Mouse (Mus musculus) hindbrain, postnatal 0 days (tissue): ENCODE results near the gene Creb3. TPM values are rescaled to one million over a fixed set of nuclear protein-coding genes. Genes with fewer than 3 reads are reported as not detected.

Experiments
- ATAC-seq: fragments of 200-750 bp; cut with Nextera tagmentation; 2 replicates; pipeline ENCODE4 v1.8.0; 2017; ENCODE audit warnings: mild to moderate bottlenecking, moderate TSS enrichment, moderate library complexity
- DNase-seq: peaks from one replicate; pipeline ENCODE4 v3.0.0-alpha.2; 2015; ENCODE audit warnings: low spot score
- H3K27ac ChIP-seq: fragments of 300-500 bp; sonication (generic); 2 replicates; pipeline ENCODE4 v1.5.1; 2014; ENCODE audit warnings: mild to moderate bottlenecking
- H3K27me3 ChIP-seq: fragments of 300-500 bp; sonication (generic); 2 replicates; pipeline ENCODE4 v1.6.1; 2014; ENCODE audit warnings: low read length, mixed read lengths; ENCODE audit not compliant: insufficient read depth
- H3K36me3 ChIP-seq: fragments of 300-500 bp; sonication (generic); 2 replicates; pipeline ENCODE4 v1.6.1; 2014; ENCODE audit warnings: low read length, mixed read lengths; ENCODE audit not compliant: insufficient read depth
- H3K4me1 ChIP-seq: fragments of 300-500 bp; sonication (generic); 2 replicates; pipeline ENCODE4 v1.6.1; 2014; ENCODE audit warnings: antibody characterized with exemption, low read length, mixed read lengths; ENCODE audit not compliant: insufficient read depth
- H3K4me2 ChIP-seq: fragments of 300-500 bp; sonication (generic); 2 replicates; pipeline ENCODE4 v1.6.1; 2014; ENCODE audit warnings: low read depth, mild to moderate bottlenecking, low read length, moderate library complexity, mixed read lengths
- H3K4me3 ChIP-seq: fragments of 300-500 bp; sonication (generic); 2 replicates; pipeline ENCODE4 v1.5.1; 2014; ENCODE audit warnings: low read length
- H3K9ac ChIP-seq: fragments of 300-500 bp; sonication (generic); replicated peaks from 2 replicates; pipeline ENCODE4 v1.6.1; 2014; ENCODE audit warnings: mild to moderate bottlenecking, low read length, moderate library complexity, mixed read lengths
- H3K9me3 ChIP-seq: fragments of 300-500 bp; sonication (generic); 2 replicates; pipeline ENCODE4 v1.6.1; 2016; ENCODE audit warnings: low read length, mixed read lengths
- CTCF ChIP-seq: IDR thresholded peaks from 2 replicates; pipeline ENCODE4 v1.5.1; 2016; ENCODE audit warnings: antibody characterized with exemption, control low read depth, low read depth
- WGBS: fragments of 180-500 bp; shearing (Covaris S2); extraction: QIAGEN DNeasy Blood & Tissue Kit; methylation state at CpG from one replicate; pipeline ENCODE4 v1.1.7; 2014; 5-methylcytosine and 5-hydroxymethylcytosine counted together
- polyA plus RNA-seq: library from polyadenylated mRNA; unstranded; fragments of >200 nt; fragmentation: Nextera tagmentation; extraction: Ambion mirVana; gene quantifications from 2 replicates; pipeline ENCODE4 v1.2.1, GENCODE M21; 2015
- total RNA-seq: library from RNA; depleted of rRNA; stranded (reverse); fragments of >200 nt; gene quantifications from 2 replicates; pipeline ENCODE4 v1.2.3, GENCODE M21; 2014; rRNA removed

Creb3 gene
- total and polyA plus RNA-seq, 2 experiments from 2014 or later = 75.9 to 82.8 TPM

- H3K4me2 ChIP-seq = no peak overlapping the region
- H3K27me3 ChIP-seq = no peaks in the 10 kb centered on the region
- no peak for ATAC-seq
- WGBS = 81% methylated on average over 3 of the region's 3 CpGs
- no peak for DNase-seq
- H3K4me1 ChIP-seq = no peaks in the 10 kb centered on the region
- no peaks in the 10 kb centered on the region for H3K9me3 ChIP-seq
- no peak overlapping the region for H3K9ac ChIP-seq
- no peak for TF ChIP-seq CTCF
- no peak overlapping the region for H3K4me3 ChIP-seq
- H3K27ac ChIP-seq = no peak overlapping the region
- H3K36me3 ChIP-seq = no peaks in the 10 kb centered on the region
Measured at GRCm38 (mm10) chr4:43604099-43604498, 42.0 kb downstream of the Creb3 start.

GRCm38 (mm10) chr4:43604751-43605685, 42.9 kb downstream of the Creb3 start:
- Histone ChIP-seq H3K4me3 (no peak overlapping the region), H3K9me3 (no peaks in the 10 kb centered on the region), H3K4me2 (no peak overlapping the region), H3K9ac (no peak overlapping the region), H3K27me3 (no peaks in the 10 kb centered on the region), H3K36me3 (no peaks in the 10 kb centered on the region), H3K4me1 (no peaks in the 10 kb centered on the region), H3K27ac (no peak overlapping the region)
- no peak for TF ChIP-seq CTCF
- WGBS = 83% methylated on average over 9 of the region's 9 CpGs
- ATAC-seq (no peak), DNase-seq (no peak)

GRCm38 (mm10) chr4:43612534-43612933, 50.4 kb downstream of the Creb3 start:
- no peak for ATAC-seq
- H3K9me3 ChIP-seq = no peaks in the 10 kb centered on the region
- H3K4me2 ChIP-seq = no peak overlapping the region
- TF ChIP-seq CTCF = no peak
- H3K27ac ChIP-seq = no peak overlapping the region
- no peak overlapping the region for H3K9ac ChIP-seq
- DNase-seq = no peak
- H3K4me3 ChIP-seq = no peak overlapping the region
- no peaks in the 10 kb centered on the region for H3K27me3 ChIP-seq
- no peaks in the 10 kb centered on the region for H3K4me1 ChIP-seq
- 75% methylated on average over 10 of the region's 10 CpGs for WGBS
- H3K36me3 ChIP-seq = no peaks in the 10 kb centered on the region

DNA sequence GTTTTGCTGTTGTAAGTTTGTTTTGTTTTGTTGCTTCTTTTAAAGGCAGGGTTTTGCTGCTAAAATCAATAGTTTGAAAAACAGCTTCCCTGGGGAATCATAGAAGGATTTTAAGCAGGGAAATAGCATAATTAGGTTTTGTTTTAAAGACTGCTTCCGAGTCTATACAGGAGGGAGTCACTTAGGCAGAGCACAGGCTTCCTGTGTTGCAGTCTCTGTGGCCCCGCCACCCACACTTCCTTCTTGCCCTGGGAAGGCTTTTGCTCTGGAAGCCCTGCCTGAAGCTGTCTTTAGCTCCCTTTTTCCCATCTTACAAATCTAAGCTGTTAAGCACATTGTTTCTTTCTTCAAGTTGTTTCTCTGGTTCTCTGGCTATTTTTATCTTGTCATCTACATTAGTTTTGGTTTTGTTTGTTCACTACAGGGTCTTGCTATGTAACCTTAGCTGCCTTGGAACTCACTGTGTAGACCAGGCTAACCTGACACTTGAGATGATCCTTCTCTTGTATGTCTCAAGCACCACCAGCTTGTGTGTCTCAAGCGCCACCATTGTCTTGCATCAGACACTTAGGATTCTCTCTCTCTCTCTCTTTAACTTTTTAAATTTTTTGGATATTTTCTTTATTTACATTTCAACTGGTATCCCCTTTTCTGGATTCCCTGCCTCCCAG, 51.1 kb downstream of the Creb3 start:
- WGBS = 71% methylated on average over 3 of the region's 3 CpGs
- no peaks in the 10 kb centered on the region for H3K4me1 ChIP-seq
- no peaks in the 10 kb centered on the region for H3K36me3 ChIP-seq
- no peak for DNase-seq
- H3K4me3 ChIP-seq = no peak overlapping the region
- no peak overlapping the region for H3K9ac ChIP-seq
- H3K9me3 ChIP-seq = no peaks in the 10 kb centered on the region
- no peak overlapping the region for H3K4me2 ChIP-seq
- H3K27me3 ChIP-seq = no peaks in the 10 kb centered on the region
- no peak for TF ChIP-seq CTCF
- H3K27ac ChIP-seq = no peak overlapping the region
- ATAC-seq = no peak

Other genes with a start within 250 kb of the Creb3 start
- 151 and 189 TPM in 2 replicates for gene Rusc2, start 180.4 kb upstream of the Creb3 start, total RNA-seq
- 51.3 and 63.8 TPM in 2 replicates for gene Rusc2, start 180.4 kb upstream of the Creb3 start, polyA plus RNA-seq
- 0.61 and 1.4 TPM in 2 replicates for gene Fam166b, start 133.2 kb upstream of the Creb3 start, total RNA-seq
- gene Fam166b, start 133.2 kb upstream of the Creb3 start, polyA plus RNA-seq = 1.6 TPM in 2 replicates
- 157 and 171 TPM in 2 replicates for gene Tesk1, start 120.4 kb upstream of the Creb3 start, total RNA-seq
- gene Tesk1, start 120.4 kb upstream of the Creb3 start, polyA plus RNA-seq = 16.2 and 17.8 TPM in 2 replicates
- not detected in 2 replicates for gene Cd72, start 107.7 kb upstream of the Creb3 start, total RNA-seq
- gene Cd72, start 107.7 kb upstream of the Creb3 start, polyA plus RNA-seq = 4.4 and 4.7 TPM in 2 replicates
- 0.90 TPM in 1 of 2 replicates, not detected in the other for gene Sit1, start 78.6 kb upstream of the Creb3 start, total RNA-seq
- gene Sit1, start 78.6 kb upstream of the Creb3 start, polyA plus RNA-seq = not detected in 2 replicates
- 36.6 and 89.9 TPM in 2 replicates for gene Ccdc107, start 69.4 kb upstream of the Creb3 start, total RNA-seq
- 104 and 108 TPM in 2 replicates for gene Ccdc107, start 69.4 kb upstream of the Creb3 start, polyA plus RNA-seq
- gene Arhgef39, start 62.6 kb upstream of the Creb3 start, total RNA-seq = 6.9 and 20.6 TPM in 2 replicates
- 4.5 and 8.0 TPM in 2 replicates for gene Arhgef39, start 62.6 kb upstream of the Creb3 start, polyA plus RNA-seq
- 0.26 TPM in 1 of 2 replicates, not detected in the other for gene Car9, start 55.4 kb upstream of the Creb3 start, total RNA-seq
- 0.50 and 1.1 TPM in 2 replicates for gene Car9, start 55.4 kb upstream of the Creb3 start, polyA plus RNA-seq
- gene Tpm2, start 38.6 kb upstream of the Creb3 start, total RNA-seq = 2.4 and 5.9 TPM in 2 replicates
- gene Tpm2, start 38.6 kb upstream of the Creb3 start, polyA plus RNA-seq = 7.7 and 9.4 TPM in 2 replicates
- gene Tln1, start 359 bp downstream of the Creb3 start, total RNA-seq = 43.0 and 51.0 TPM in 2 replicates
- gene Tln1, start 359 bp downstream of the Creb3 start, polyA plus RNA-seq = 69.9 and 70.3 TPM in 2 replicates
- 18.9 and 31.2 TPM in 2 replicates for gene Rgp1, start 16.4 kb downstream of the Creb3 start, total RNA-seq
- gene Rgp1, start 16.4 kb downstream of the Creb3 start, polyA plus RNA-seq = 11.5 and 13.5 TPM in 2 replicates
- 34.0 and 36.3 TPM in 2 replicates for gene Gba2, start 16.5 kb downstream of the Creb3 start, total RNA-seq
- 45.4 and 47.6 TPM in 2 replicates for gene Gba2, start 16.5 kb downstream of the Creb3 start, polyA plus RNA-seq
- gene Msmp, start 22.2 kb downstream of the Creb3 start, total RNA-seq = not detected in 2 replicates
- gene Msmp, start 22.2 kb downstream of the Creb3 start, polyA plus RNA-seq = 1.2 and 1.9 TPM in 2 replicates
- gene Npr2, start 69.6 kb downstream of the Creb3 start, total RNA-seq = 25.0 and 41.3 TPM in 2 replicates
- gene Npr2, start 69.6 kb downstream of the Creb3 start, polyA plus RNA-seq = 8.8 and 8.9 TPM in 2 replicates
- 6.8 and 17.0 TPM in 2 replicates for gene Spag8, start 91.3 kb downstream of the Creb3 start, total RNA-seq
- gene Spag8, start 91.3 kb downstream of the Creb3 start, polyA plus RNA-seq = 7.8 and 8.2 TPM in 2 replicates
- 86.8 and 131 TPM in 2 replicates for gene Hint2, start 94.1 kb downstream of the Creb3 start, total RNA-seq
- 98.7 and 107 TPM in 2 replicates for gene Hint2, start 94.1 kb downstream of the Creb3 start, polyA plus RNA-seq
- gene Tmem8b, start 106.6 kb downstream of the Creb3 start, total RNA-seq = 25.3 and 31.6 TPM in 2 replicates
- 10.3 and 11.4 TPM in 2 replicates for gene Tmem8b, start 106.6 kb downstream of the Creb3 start, polyA plus RNA-seq
- gene Fam221b, start 106.8 kb downstream of the Creb3 start, total RNA-seq = not detected in 2 replicates
- 1.4 and 1.6 TPM in 2 replicates for gene Fam221b, start 106.8 kb downstream of the Creb3 start, polyA plus RNA-seq
- gene Olfr70, start 138.5 kb downstream of the Creb3 start, total RNA-seq = 0.36 TPM in 1 of 2 replicates, not detected in the other
- gene Olfr70, start 138.5 kb downstream of the Creb3 start, polyA plus RNA-seq = not detected in 2 replicates
- not detected in 2 replicates for gene Olfr71, start 147.9 kb downstream of the Creb3 start, total RNA-seq
- not detected in 2 replicates for gene Olfr71, start 147.9 kb downstream of the Creb3 start, polyA plus RNA-seq
- 0.73 and 1.8 TPM in 2 replicates for gene Hrct1, start 164.9 kb downstream of the Creb3 start, total RNA-seq
- 0.70 and 0.92 TPM in 2 replicates for gene Hrct1, start 164.9 kb downstream of the Creb3 start, polyA plus RNA-seq
- gene Spaar, start 167.7 kb downstream of the Creb3 start, total RNA-seq = 0.10 and 0.22 TPM in 2 replicates
- gene Spaar, start 167.7 kb downstream of the Creb3 start, polyA plus RNA-seq = 0.08 and 0.13 TPM in 2 replicates
- not detected in 2 replicates for gene Olfr159, start 208.7 kb downstream of the Creb3 start, total RNA-seq
- not detected in 2 replicates for gene Olfr159, start 208.7 kb downstream of the Creb3 start, polyA plus RNA-seq